Mouse (Mus musculus) MEL (cell line): Measurements from ENCODE around the gene Sox30. TPM values are rescaled to one million over a fixed set of nuclear protein-coding genes. Genes with fewer than 3 reads are reported as not detected.

ENCODE experiments used
- DNase-seq: peaks from one replicate; pipeline ENCODE4 v3.0.0; 2011; ENCODE audit warnings: low read depth, low spot score
- H3K27ac ChIP-seq: 2 replicates; pipeline ENCODE4 v1.5.1; 2012; ENCODE audit warnings: low read depth, mild to moderate bottlenecking, control low read depth, low read length, moderate library complexity; ENCODE audit not compliant: control insufficient read depth
- H3K27me3 ChIP-seq, 2 experiments: fragments of 150-350 bp in 1 of 2; sonication (generic) in 1 of 2; 2 replicates each; pipeline ENCODE4 v1.6.1; 2012; ENCODE audit warnings: low read length in 2 of 2, mild to moderate bottlenecking in 2 of 2, improper control_type of control experiment in 1 of 2, moderate library complexity in 1 of 2; ENCODE audit not compliant: insufficient read depth in 2 of 2, control insufficient read depth in 1 of 2
- H3K36me3 ChIP-seq, 2 experiments: 2 replicates each; pipeline ENCODE4 v1.6.1; 2012 to 2014; ENCODE audit warnings: low read length in 2 of 2, improper control_type of control experiment in 1 of 2, inconsistent platforms in 1 of 2, mild to moderate bottlenecking in 1 of 2; ENCODE audit not compliant: insufficient read depth in 2 of 2, control insufficient read depth in 1 of 2
- H3K4me1 ChIP-seq, 2 experiments: fragments of 150-350 bp in 1 of 2; sonication (generic) in 1 of 2; 2 replicates each; pipeline ENCODE4 v1.6.1; 2012; ENCODE audit warnings: low read length in 2 of 2, improper control_type of control experiment in 1 of 2, mild to moderate bottlenecking in 1 of 2; ENCODE audit not compliant: insufficient read depth in 2 of 2, control insufficient read depth in 1 of 2
- H3K4me3 ChIP-seq, 2 experiments: fragments of 150-350 bp in 1 of 2; sonication (generic) in 1 of 2; 2 replicates each; pipeline ENCODE4 v1.5.1; 2012; ENCODE audit warnings: low read depth in 2 of 2, low read length in 2 of 2, mild to moderate bottlenecking in 2 of 2, moderate library complexity in 2 of 2, control low read depth in 1 of 2, improper control_type of control experiment in 1 of 2; ENCODE audit not compliant: control insufficient read depth in 1 of 2, insufficient read depth in 1 of 2
- H3K79me2 ChIP-seq: 2 replicates; pipeline ENCODE4 v1.6.1; 2012; ENCODE audit warnings: mild to moderate bottlenecking, low read length, moderate library complexity; ENCODE audit not compliant: control insufficient read depth, poor library complexity, insufficient read depth
- H3K9ac ChIP-seq: 2 replicates; pipeline ENCODE4 v1.6.1; 2012; ENCODE audit warnings: low read depth, mild to moderate bottlenecking, control low read depth, low read length, moderate library complexity; ENCODE audit not compliant: control insufficient read depth, poor library complexity, severe bottlenecking
- H3K9me3 ChIP-seq: fragments of 150-350 bp; sonication (generic); replicated peaks from 2 replicates; pipeline ENCODE4 v1.6.1; 2012; ENCODE audit warnings: mild to moderate bottlenecking, low read length, improper control_type of control experiment, moderate library complexity; ENCODE audit not compliant: insufficient read depth
- ELF1 ChIP-seq: IDR thresholded peaks from 2 replicates; pipeline ENCODE4 v1.6.1; 2014; ENCODE audit warnings: low read depth, mild to moderate bottlenecking, inconsistent platforms, low read length, improper control_type of control experiment, moderate library complexity
- GABPA ChIP-seq: IDR thresholded peaks from 2 replicates; pipeline ENCODE4 v1.6.1; 2012; ENCODE audit warnings: low read depth, mild to moderate bottlenecking, inconsistent platforms, low read length, improper control_type of control experiment, moderate library complexity
- JUND ChIP-seq: IDR thresholded peaks from 2 replicates; pipeline ENCODE4 v1.6.1; 2011; ENCODE audit warnings: low read depth, mild to moderate bottlenecking, improper control_type of control experiment, low read length
- KAT2A ChIP-seq: conservative IDR thresholded peaks from 2 replicates; pipeline ENCODE4 v1.6.1; 2012; ENCODE audit warnings: low read depth, low read length, improper control_type of control experiment, inconsistent platforms
- MAFK ChIP-seq: IDR thresholded peaks from 2 replicates; pipeline ENCODE4 v1.6.1; 2011; ENCODE audit warnings: low read depth, mild to moderate bottlenecking, low read length, improper control_type of control experiment, borderline replicate concordance
- MXI1 ChIP-seq: IDR thresholded peaks from 2 replicates; pipeline ENCODE4 v1.6.1; 2011; ENCODE audit warnings: mild to moderate bottlenecking, low read depth, low read length, improper control_type of control experiment
- MYB ChIP-seq: IDR thresholded peaks from 2 replicates; pipeline ENCODE4 v1.6.1; 2011; ENCODE audit warnings: mild to moderate bottlenecking, low read depth, low read length, improper control_type of control experiment
- NELFE ChIP-seq: IDR thresholded peaks from 2 replicates; pipeline ENCODE4 v1.6.1; 2011; ENCODE audit warnings: low read depth, low read length, improper control_type of control experiment
- NRF1 ChIP-seq: IDR thresholded peaks from 2 replicates; pipeline ENCODE4 v1.6.1; 2014; ENCODE audit warnings: low read depth, mild to moderate bottlenecking, inconsistent platforms, low read length, improper control_type of control experiment, moderate library complexity; ENCODE audit not compliant: poor library complexity, insufficient read depth, severe bottlenecking
- POLR2AphosphoS2 ChIP-seq: IDR thresholded peaks from 2 replicates; pipeline ENCODE4 v1.6.1; 2011; ENCODE audit warnings: low read length, improper control_type of control experiment
- SIN3A ChIP-seq: IDR thresholded peaks from 2 replicates; pipeline ENCODE4 v1.6.1; 2012; ENCODE audit warnings: low read length, improper control_type of control experiment, inconsistent platforms
- SMC3 ChIP-seq: IDR thresholded peaks from 2 replicates; pipeline ENCODE4 v1.6.1; 2011; ENCODE audit warnings: low read depth, low read length, improper control_type of control experiment
- USF1 ChIP-seq: IDR thresholded peaks from 2 replicates; pipeline ENCODE4 v1.6.1; 2014; ENCODE audit warnings: low read depth, mild to moderate bottlenecking, inconsistent platforms, low read length, improper control_type of control experiment, moderate library complexity
- ZC3H11A ChIP-seq: IDR thresholded peaks from 2 replicates; pipeline ENCODE4 v1.6.1; 2012; ENCODE audit warnings: low read depth, mild to moderate bottlenecking, inconsistent platforms, low read length, improper control_type of control experiment
- ZNF384 ChIP-seq: IDR thresholded peaks from 2 replicates; pipeline ENCODE4 v1.6.1; 2012; ENCODE audit warnings: low read depth, mild to moderate bottlenecking, inconsistent platforms, low read length, improper control_type of control experiment
- polyA plus RNA-seq, 2 experiments: library from polyadenylated mRNA; stranded (reverse) in 1 of 2; unstranded in 1 of 2; fragments of >175 nt in 1 of 2; fragments of >200 nt in 1 of 2; gene quantifications; 2 replicates each; pipeline versions ENCODE4 v1.2.1 to v1.2.4; 2012; ENCODE audit warnings: low replicate concordance in 2 of 2, low read depth in 1 of 2; ENCODE audit not compliant: insufficient read length in 2 of 2, insufficient read depth in 1 of 2, missing spikeins in 1 of 2
- total RNA-seq: library from RNA; depleted of rRNA; stranded (reverse); fragments of 300-350 nt; gene quantifications from 2 replicates; pipeline ENCODE4 v1.2.3, GENCODE M21; 2012

Gene Sox30
- total and polyA plus RNA-seq, 3 experiments = not detected

DNA sequence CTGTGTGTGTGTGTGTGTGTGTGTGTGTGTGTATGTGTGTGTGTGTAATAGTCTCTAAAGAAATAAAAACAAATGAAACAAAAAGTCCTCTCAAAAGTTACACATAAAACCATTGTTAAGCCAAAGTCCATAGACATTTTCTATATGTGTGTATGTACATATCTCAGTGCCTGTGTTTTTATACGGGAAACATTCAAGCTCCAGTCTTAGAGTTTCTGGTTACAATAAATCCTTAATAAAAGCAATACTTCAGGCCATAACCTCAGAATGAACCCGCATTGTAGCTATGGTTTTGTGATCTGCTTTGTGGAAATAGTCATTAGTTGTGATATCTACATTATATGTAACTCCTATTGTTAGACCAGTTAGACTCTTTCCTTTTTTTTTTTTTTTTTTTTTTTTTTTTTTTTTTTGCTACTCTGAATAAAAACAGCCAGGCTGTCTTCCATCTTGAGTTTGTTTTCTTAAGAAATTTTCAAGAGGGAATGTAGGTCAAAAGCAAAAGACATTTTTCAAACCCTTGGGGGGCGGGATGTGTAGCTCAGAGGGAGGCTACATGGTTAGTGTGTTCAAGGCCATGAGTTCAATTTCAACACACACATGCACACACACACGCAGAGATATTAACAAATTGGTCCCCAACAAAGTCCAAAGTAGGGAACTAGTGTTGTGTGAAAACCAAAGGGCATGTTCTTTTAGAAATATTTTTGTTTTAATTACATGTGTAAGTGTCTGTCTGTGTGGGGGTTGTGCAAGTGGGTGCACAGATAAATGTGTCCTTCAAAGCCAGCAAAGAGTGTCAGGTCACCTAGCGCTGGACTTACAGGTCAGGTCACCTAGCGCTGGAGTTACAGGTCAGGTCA, 48.1 kb downstream of the Sox30 start:
- H3K27me3 ChIP-seq = peaks cover 3 to 7% of the 10 kb centered on the region in 2 experiments; a peak in 3 of 4 replicates
- no peaks in the 10 kb centered on the region for H3K79me2 ChIP-seq
- H3K4me1 ChIP-seq = no peaks in the 10 kb centered on the region
- no peak overlapping the region for H3K4me3 ChIP-seq
- no peak overlapping the region for H3K9ac ChIP-seq
- H3K36me3 ChIP-seq = no peaks in the 10 kb centered on the region
- no peak for DNase-seq
- no peaks in the 10 kb centered on the region for H3K9me3 ChIP-seq
- H3K27ac ChIP-seq = no peak overlapping the region
- TF ChIP-seq ZNF384 = 0 out of 2 replicates have a peak, but pooled peaks have one; percentile 15
- no peak for TF ChIP-seq POLR2AphosphoS2
- no peak for TF ChIP-seq USF1
- TF ChIP-seq ELF1 = no peak
- no peak for TF ChIP-seq MAFK

GRCm38 (mm10) chr11:46029485-46029884, 49.4 kb downstream of the Sox30 start:
- H3K9ac ChIP-seq = no peak overlapping the region
- no peaks in the 10 kb centered on the region for H3K4me1 ChIP-seq
- no peaks in the 10 kb centered on the region for H3K36me3 ChIP-seq
- no peaks in the 10 kb centered on the region for H3K79me2 ChIP-seq
- no peak for DNase-seq
- no peak overlapping the region for H3K27ac ChIP-seq
- no peak for TF ChIP-seq NRF1
- TF ChIP-seq GABPA = no peak
- TF ChIP-seq JUND = no peak
- no peak for TF ChIP-seq ZC3H11A
- no peak for TF ChIP-seq NELFE
- TF ChIP-seq ZNF384 = no peak
- TF ChIP-seq KAT2A = no peak
- no peak for TF ChIP-seq MXI1
- no peaks in the 10 kb centered on the region for H3K9me3 ChIP-seq
- peaks cover 3 to 9% of the 10 kb centered on the region in 2 experiments; a peak in 3 of 4 replicates for H3K27me3 ChIP-seq
- no peak overlapping the region for H3K4me3 ChIP-seq

DNA sequence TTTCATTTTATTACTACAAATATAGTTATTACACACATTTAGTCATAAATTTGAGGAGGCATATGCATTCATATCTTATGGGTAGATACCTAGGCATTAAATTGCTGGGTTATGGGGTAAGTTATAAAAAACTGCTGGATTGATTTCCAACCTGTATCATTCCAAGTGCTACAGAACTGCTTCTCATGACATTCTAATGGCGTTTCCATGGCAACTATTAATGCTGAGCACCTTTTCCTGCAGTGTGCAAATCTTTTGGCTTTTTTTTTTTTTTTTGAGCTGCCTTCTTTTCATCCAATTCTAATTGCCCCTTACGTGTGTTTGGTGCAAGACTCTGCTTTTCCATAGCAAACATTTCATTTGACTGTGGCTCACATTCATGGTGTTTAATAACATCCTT, 49.9 kb downstream of the Sox30 start:
- Histone ChIP-seq H3K9ac (no peak overlapping the region), H3K27me3 (peaks cover 3 to 9% of the 10 kb centered on the region in 2 experiments; a peak in 3 of 4 replicates), H3K4me3 (no peak overlapping the region), H3K9me3 (no peaks in the 10 kb centered on the region), H3K79me2 (no peaks in the 10 kb centered on the region), H3K36me3 (no peaks in the 10 kb centered on the region), H3K27ac (no peak overlapping the region), H3K4me1 (no peaks in the 10 kb centered on the region)
- TF ChIP-seq NELFE (no peak), MYB (no peak), SMC3 (no peak), GABPA (no peak), SIN3A (no peak)
- no peak for DNase-seq
